Mouse (Mus musculus): ENCODE measurements around the gene Syne4.

GRCm38 (mm10) chr7:30318142-30318541 lies 3.5 kb downstream of the Syne4 start:
- TF ChIP-seq CTCF (IDR thresholded peaks at IDR 0.05; ENCODE audit: extremely low read depth, insufficient read depth, insufficient read length, insufficient replicate concordance) (no peak), POLR2A (IDR thresholded peaks at IDR 0.05; ENCODE audit: low read depth, low read length) (no peak)
